Mouse (Mus musculus): Measurements from ENCODE around the gene Rnf212b. TPM values are rescaled to one million over a fixed set of nuclear protein-coding genes. Genes with fewer than 3 reads are reported as not detected.

The Rnf212b gene
- polyA plus RNA-seq, 1 experiment from 2014 or later = not detected

DNA sequence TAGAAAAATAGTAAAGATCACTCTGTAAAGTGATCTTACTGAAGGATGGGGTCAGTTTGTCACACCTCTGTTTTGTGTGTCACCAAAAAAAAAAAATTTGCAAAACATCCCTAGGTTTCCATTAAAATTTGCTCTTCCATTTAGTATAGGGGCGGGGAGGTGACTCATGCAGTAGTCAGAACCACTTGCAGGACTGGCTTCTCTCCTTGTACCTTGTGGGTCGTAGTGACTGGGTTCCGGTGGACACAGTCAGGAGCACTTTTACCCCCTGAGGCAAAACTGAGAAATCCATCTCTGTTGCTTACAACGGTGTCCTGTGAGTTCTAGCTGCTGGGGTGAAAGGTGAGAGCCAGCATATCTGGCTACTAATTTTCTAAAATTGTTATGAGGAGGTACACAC, 89.7 kb downstream of the Rnf212b start:
- ATAC-seq (ENCODE audit: insufficient read depth, low FRiP score, low read depth) = no peak
- Histone ChIP-seq H3K4me1 (no peaks in the 10 kb centered on the region), H3K27me3 (replicated peaks) (no peaks in the 10 kb centered on the region), H3K27ac (no peak overlapping the region), H3K9ac (no peak overlapping the region), H3K9me3 (no peaks in the 10 kb centered on the region), H3K4me2 (no peak overlapping the region), H3K4me3 (replicated peaks) (no peak overlapping the region), H3K36me3 (peaks cover 21% of the 10 kb centered on the region; the same call in 1 of the 2 replicates)
- 88% methylated on average over 4 of the region's 4 CpGs for WGBS

Other genes starting within 250 kb of the Rnf212b start
- gene Ajuba, start 236.6 kb upstream of the Rnf212b start, polyA plus RNA-seq (2015; fragmentation: Nextera tagmentation; extraction: Ambion mirVana) = 30.8 and 32.0 TPM in 2 replicates
- 6.7 and 8.3 TPM in 2 replicates for gene 4931414P19Rik, start 208.1 kb upstream of the Rnf212b start, polyA plus RNA-seq (2015; fragmentation: Nextera tagmentation; extraction: Ambion mirVana)
- gene Psmb5, start 196.1 kb upstream of the Rnf212b start, polyA plus RNA-seq (2015; fragmentation: Nextera tagmentation; extraction: Ambion mirVana) = 370 and 382 TPM in 2 replicates
- gene Psmb11, start 192.7 kb upstream of the Rnf212b start, polyA plus RNA-seq (2015; fragmentation: Nextera tagmentation; extraction: Ambion mirVana) = 0.03 TPM in 2 replicates
- gene Gm17606, start 173.2 kb upstream of the Rnf212b start, polyA plus RNA-seq (2015; fragmentation: Nextera tagmentation; extraction: Ambion mirVana) = not detected in 2 replicates
- 3.7 and 4.5 TPM in 2 replicates for gene Cdh24, start 172.8 kb upstream of the Rnf212b start, polyA plus RNA-seq (2015; fragmentation: Nextera tagmentation; extraction: Ambion mirVana)
- gene 1700123O20Rik, start 127.9 kb upstream of the Rnf212b start, polyA plus RNA-seq (2015; fragmentation: Nextera tagmentation; extraction: Ambion mirVana) = 79.3 and 84.8 TPM in 2 replicates
- 111 and 116 TPM in 2 replicates for gene Acin1, start 127.2 kb upstream of the Rnf212b start, polyA plus RNA-seq (2015; fragmentation: Nextera tagmentation; extraction: Ambion mirVana)
- 0.05 and 0.15 TPM in 2 replicates for gene Gm29776, start 115.3 kb upstream of the Rnf212b start, polyA plus RNA-seq (2015; fragmentation: Nextera tagmentation; extraction: Ambion mirVana)
- 1.3 and 1.5 TPM in 2 replicates for gene Cebpe, start 102.0 kb upstream of the Rnf212b start, polyA plus RNA-seq (2015; fragmentation: Nextera tagmentation; extraction: Ambion mirVana)
- 8.1 and 12.8 TPM in 2 replicates for gene Slc7a8, start 32.2 kb upstream of the Rnf212b start, polyA plus RNA-seq (2015; fragmentation: Nextera tagmentation; extraction: Ambion mirVana)
- gene Homez, start 56.8 kb downstream of the Rnf212b start, polyA plus RNA-seq (2015; fragmentation: Nextera tagmentation; extraction: Ambion mirVana) = 8.4 and 10.6 TPM in 2 replicates
- gene Ppp1r3e, start 63.4 kb downstream of the Rnf212b start, polyA plus RNA-seq (2015; fragmentation: Nextera tagmentation; extraction: Ambion mirVana) = 2.4 and 2.7 TPM in 2 replicates
- 4.2 and 4.3 TPM in 2 replicates for gene Bcl2l2, start 69.2 kb downstream of the Rnf212b start, polyA plus RNA-seq (2015; fragmentation: Nextera tagmentation; extraction: Ambion mirVana)
- 0.19 and 0.53 TPM in 2 replicates for gene Gm20521, start 69.3 kb downstream of the Rnf212b start, polyA plus RNA-seq (2015; fragmentation: Nextera tagmentation; extraction: Ambion mirVana)
- 111 and 113 TPM in 2 replicates for gene Pabpn1, start 78.4 kb downstream of the Rnf212b start, polyA plus RNA-seq (2015; fragmentation: Nextera tagmentation; extraction: Ambion mirVana)
- gene Slc22a17, start 99.0 kb downstream of the Rnf212b start, polyA plus RNA-seq (2015; fragmentation: Nextera tagmentation; extraction: Ambion mirVana) = 45.5 and 48.6 TPM in 2 replicates
- gene Efs, start 112.0 kb downstream of the Rnf212b start, polyA plus RNA-seq (2015; fragmentation: Nextera tagmentation; extraction: Ambion mirVana) = 27.7 and 30.4 TPM in 2 replicates
- gene Il25, start 118.6 kb downstream of the Rnf212b start, polyA plus RNA-seq (2015; fragmentation: Nextera tagmentation; extraction: Ambion mirVana) = 0.13 TPM in 1 of 2 replicates, not detected in the other
- 3.6 and 4.6 TPM in 2 replicates for gene Cmtm5, start 122.1 kb downstream of the Rnf212b start, polyA plus RNA-seq (2015; fragmentation: Nextera tagmentation; extraction: Ambion mirVana)
- 2.3 and 2.4 TPM in 2 replicates for gene Myh6, start 152.8 kb downstream of the Rnf212b start, polyA plus RNA-seq (2015; fragmentation: Nextera tagmentation; extraction: Ambion mirVana)
- not detected in 2 replicates for gene Gm17428, start 162.8 kb downstream of the Rnf212b start, polyA plus RNA-seq (2015; fragmentation: Nextera tagmentation; extraction: Ambion mirVana)
- gene Myh7, start 180.5 kb downstream of the Rnf212b start, polyA plus RNA-seq (2015; fragmentation: Nextera tagmentation; extraction: Ambion mirVana) = 5.3 and 7.5 TPM in 2 replicates
- 81.2 and 88.0 TPM in 2 replicates for gene Ngdn, start 201.3 kb downstream of the Rnf212b start, polyA plus RNA-seq (2015; fragmentation: Nextera tagmentation; extraction: Ambion mirVana)

All from stomach, embryonic 15.5 days (tissue).